Mouse (Mus musculus) cerebellum, adult 11-12 months (tissue): Measurements from ENCODE around the gene Wnt3.
"Not testable (repeated sequence)": the region's sequence is repeated elsewhere in the genome, so short reads cannot be mapped to it uniquely, and the experiment has no call there.

Source experiments
- DNase-seq: peaks from one replicate; pipeline ENCODE4 v3.0.0; 2022

The Wnt3 gene

DNA sequence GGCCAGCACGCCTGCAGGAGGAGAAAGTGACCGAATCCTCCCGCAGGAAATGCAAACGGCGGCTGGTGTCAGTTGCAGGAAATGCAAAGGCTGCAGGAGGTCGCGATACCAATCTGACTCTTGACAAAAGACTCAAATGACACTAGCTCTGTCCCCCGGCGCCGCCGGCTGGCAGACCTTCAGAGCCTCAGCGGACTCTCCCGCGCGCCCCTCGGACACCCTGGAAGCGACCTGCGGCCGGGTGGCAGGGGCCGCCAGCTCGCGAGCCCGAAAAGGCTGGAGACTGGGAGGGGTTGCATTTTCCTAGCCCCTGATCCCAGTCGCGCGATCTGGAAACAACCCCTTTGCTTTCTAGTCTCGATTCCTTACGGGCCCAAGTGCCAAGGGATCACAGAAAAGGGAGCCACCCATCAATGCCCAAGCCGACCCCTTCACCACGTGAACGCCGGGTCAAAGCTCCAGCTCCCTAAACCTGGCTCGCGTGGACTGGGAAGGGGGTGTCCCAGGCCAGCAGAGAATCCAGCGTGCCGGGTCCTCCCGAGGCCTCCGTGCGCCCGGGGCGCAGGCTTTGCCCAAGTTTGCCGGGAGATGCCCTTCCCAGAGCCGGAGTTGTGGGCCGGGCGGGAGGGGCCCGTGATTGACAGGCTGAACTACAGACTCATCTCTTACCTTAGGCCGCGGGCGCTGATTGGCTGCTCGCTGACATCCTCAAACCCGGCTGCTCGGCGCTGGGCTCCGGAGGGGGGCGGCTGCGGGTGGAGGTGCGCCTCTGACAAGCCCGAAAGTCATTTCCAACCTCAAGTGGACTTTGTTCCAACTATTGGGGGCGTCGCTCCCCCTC, at the start of gene Wnt3:
TSS of gene Wnt3 (plus strand) at position 764 of the 841 bp plus-strand sequence.
- peak; percentile 45 for DNase-seq

DNA sequence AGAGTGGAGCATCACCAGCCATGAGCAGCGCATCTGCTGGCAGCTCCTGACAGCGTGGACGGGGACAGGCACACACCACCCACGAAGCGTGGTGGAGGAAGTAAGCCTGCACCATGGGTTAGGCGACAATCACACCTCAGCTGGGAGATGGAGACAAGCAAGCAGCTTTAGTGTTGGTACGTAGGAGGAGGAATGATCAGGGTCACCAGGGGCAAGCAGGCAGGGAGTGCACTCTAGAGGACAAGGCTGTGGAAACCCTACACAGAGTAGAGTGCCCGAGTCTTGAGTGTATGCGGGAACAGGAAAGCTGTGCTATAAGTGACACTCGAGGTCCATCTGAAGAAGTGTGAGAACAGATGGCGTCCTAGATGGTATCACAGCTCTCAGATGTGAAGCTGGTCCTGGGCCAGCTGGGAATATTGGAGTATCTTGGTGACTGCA, 49.6 kb upstream of the Wnt3 start:
- DNase-seq: no peak

DNA sequence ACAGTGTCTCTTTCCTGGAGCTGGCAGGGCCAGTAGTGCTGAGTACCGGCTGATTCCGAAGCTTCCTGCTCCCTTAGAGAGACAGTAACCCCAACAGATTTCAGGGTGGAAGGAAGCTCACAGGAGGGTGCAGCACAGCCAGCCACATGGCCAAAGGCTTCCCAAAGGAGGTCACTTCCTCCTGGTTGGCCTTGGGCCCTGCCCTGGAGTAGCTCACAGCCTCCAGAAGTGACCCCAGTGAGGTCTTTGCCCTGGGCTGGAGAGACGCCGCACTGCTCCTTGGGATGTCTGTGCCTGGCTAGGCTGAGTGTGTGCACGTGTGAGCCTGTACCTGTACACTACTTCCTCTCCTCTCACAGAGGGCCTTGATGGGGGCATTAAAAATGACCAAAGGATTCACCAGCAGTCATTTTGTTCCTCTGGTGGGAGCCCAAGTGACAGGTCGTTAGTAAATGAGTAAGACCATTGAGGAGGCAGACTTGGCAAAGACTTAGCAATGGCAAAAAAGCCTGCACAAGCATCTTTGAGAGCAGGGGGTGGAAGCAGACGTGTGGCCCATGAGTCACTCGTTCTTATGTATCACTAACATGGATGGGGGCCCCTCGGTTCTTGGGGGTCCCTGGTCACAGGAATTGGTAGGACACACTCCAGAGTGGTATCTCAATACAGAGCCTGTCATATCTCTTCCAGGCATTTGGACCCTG, 44.5 kb upstream of the Wnt3 start:
- no peak for DNase-seq

DNA sequence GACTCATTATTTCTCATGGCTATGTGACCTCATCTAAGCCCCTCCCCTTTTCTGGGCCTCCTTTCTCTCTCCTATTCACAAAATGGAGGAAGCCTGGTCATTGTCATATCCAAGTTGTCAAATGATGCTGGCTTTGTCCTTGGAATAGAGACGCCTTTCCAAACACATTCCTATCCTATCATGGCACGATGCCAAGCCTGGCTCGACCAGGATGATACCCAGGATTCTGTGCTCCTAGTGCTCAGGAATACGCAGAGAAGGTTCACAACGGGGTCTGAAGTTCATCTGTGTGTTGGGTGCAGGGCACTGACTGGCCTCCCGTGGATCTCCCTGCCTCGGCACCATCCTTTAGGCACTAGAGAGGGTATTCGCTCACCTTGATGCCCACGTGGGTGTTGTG, 42.4 kb upstream of the Wnt3 start:
- DNase-seq: no peak

DNA sequence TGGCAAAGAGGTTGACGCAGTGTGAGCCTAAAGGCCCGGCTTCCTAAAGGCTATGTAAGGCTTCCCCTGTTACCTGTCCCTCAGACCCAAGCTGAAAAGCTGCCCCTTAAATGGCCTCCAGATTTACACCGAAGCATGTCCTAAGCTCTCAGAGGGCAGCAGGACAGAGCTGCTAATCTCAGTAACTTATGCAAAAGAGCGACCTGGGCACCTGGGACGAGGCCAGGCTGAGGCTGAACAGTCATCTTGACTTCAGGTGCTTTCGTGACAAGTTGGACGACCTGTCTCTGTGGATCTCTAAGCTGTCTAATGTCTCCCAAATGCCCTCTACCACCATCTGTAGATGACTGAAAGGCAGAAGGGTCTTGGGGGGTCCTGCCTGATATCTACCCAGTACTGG, 41.6 kb upstream of the Wnt3 start:
- DNase-seq: no peak

DNA sequence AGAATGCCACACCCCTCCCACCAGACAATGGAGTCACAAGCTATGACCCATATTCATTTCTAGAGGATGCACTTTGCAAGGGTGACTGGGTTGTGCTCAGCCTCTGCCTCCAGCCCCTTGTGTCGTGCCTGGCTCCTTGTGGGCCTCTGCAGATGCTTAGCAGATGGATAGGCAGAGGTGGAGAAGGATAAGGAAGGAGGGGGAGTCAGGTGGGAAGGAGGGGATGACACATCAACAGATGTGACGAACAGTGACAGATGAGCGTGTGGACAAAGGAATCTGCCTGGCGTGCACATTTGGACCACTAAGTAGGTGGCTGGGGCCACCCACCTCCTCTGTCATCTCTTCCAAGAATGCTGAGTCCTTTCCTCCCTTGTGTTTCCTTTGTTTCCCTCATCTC, 40.9 kb upstream of the Wnt3 start:
- DNase-seq: no peak

DNA sequence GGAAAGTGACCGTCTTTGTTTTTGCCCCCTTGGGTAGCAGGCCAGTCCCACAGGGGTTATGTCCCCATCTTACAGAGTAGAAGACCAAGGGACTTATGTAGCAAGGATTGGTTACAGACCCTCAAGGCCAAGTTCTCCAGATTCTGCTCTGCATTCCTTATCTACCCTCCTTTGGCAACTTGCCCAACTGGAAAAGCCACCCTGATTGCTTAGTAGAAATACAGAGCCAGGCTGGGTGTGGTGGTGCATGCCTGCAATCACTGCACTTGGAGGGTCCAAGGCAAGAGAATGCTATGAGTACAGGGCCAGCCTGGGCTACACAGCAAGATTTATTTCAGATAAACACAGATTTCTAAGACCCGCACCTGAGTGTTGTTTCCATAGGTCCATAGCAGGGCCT, 40.0 kb upstream of the Wnt3 start:
- DNase-seq: no peak

DNA sequence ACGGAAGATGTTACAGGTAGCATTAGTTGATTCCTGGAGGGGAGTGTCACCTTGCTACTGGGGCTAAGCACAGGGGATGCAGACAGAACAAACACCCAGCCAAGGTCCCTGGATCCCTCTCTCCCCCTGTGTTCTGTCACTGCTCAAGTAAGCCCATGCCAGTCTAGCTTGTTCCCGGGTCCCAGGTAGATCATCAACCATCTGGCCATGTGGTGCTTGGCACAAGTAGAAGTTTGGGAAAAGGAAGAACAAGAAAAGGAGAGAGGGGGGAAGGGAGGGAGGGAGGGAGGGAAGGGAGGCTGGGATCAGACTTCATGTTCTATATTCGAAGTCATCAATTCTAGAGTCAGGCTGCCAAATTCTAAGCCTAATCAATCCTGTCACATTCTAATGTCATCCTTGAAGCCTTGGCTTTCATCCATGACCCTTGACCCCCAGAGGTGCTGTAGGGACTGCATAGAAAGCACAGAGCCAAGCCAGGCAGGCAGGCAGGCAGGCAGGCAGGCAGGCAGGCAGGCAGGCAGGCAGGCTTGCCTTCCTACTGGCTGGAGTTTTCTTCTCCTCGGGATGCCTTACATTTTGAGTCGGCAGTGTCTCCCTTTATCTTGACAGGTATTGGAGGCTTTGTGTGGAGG, 39.4 kb upstream of the Wnt3 start:
- no peak for DNase-seq

DNA sequence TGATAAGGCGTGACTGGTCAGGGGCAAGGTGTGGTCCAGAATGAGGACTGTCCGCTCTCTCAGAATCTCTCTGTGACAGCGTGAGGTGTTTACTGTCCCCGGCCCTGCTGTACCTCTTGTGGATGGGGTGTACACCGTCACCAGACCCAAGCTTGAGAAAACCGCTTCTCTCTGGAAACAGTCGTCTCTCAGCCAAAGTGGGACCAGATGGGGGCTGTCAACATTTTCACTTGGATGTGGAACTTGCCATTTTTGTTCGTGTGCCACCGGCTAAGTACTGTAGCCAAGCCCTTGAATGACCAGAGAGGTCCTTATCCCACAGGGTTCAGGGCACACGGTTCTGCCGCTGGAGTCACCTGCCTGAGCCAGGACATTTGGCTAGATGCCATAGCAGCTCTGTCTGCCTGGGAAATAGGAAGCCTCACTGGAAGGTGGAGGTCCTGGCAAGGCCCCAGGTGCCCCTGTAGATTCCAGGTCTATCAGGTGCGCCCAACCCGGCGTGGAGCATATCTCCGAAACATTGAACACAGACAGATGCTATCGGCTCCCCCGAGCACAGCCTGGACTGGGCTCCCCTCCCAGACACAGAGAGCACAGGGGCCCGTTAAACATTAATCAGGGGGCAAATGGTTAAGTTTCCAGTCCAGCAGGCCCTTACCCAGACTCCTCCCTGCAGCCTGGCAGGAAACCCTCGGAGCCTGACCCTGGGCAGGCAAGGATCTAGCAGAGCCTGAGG, 38.7 kb upstream of the Wnt3 start:
- no peak for DNase-seq

DNA sequence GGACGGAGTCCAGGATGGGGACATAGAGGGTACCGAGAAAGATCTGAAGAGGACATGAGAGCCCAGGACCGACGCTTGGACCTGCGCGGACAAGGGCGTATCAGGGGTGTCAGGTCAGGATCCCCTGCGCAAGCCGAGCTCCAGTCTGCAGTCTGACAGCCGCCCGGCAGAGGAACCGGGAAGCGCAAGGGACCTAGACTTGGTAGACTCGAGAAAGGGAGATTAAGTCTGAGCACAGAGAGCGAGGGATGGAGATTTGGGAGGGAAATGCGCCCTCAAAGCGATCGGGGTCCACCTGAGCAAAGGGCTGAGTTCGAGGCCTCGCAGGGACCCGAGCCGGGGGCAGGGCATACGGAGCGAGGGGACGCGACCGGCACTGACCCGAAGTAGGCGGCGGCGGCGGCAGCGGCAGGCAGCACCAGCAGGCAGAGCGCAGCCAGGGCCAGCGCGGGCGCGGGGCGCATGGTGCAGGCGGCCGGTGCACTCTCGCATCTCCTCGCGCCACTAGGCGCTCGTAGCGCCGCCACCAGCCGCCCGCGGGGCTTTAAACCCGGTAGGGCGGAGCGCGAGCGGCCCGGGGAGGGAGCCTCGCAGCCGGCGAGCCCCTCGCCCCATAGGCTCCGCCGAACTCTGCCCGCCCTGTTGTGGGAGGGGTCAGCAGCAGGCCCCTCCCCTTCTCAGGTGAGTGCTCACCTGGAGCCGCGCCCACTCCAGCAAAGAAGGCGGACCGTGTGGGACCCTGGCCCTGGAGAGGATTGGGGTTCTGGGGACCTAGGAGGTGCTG, 24.5 kb upstream of the Wnt3 start, which contains the start of gene Wnt9b:
TSS of gene Wnt9b (minus strand) at position 516 of the 784 bp plus-strand sequence.
- DNase-seq: no peak

DNA sequence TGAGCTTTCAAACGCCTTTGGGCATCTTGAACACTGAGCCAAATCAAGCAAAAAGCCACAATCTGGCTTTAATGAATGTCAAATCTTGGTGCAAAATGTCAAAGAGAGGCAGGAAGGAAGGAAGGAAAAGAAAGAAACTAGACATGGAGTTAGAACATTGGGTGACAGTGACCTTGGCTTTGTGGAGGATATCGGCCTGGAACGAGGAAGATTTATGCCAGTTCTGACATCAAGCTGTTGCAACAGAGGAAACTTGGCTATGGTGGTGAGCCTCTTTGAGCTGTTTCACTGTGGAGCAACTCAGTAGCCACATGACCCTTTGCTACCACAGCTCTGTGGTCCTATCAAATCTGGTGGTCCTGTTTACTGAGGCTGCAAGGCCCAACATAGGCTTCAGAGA, 23.3 kb upstream of the Wnt3 start:
- DNase-seq: no peak

DNA sequence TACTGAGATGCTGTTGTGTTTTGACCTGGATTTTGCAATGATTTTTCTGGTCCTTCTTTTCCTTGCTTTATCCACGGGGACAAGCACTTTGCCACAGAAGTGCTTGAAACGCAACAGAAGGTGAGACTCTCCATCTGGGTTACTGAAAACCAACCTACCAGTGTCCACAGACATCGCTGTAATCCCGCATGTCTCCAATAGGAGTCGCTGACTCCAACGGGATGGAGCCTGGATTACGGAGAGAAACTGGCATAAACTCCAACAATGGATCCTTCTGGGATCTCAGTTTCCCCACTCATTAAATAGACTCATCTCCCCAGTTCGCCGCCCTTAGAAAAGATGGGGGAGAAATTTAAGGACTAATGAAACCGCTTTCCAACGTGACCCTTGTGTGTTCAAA, 15.9 kb upstream of the Wnt3 start:
- DNase-seq: no peak

DNA sequence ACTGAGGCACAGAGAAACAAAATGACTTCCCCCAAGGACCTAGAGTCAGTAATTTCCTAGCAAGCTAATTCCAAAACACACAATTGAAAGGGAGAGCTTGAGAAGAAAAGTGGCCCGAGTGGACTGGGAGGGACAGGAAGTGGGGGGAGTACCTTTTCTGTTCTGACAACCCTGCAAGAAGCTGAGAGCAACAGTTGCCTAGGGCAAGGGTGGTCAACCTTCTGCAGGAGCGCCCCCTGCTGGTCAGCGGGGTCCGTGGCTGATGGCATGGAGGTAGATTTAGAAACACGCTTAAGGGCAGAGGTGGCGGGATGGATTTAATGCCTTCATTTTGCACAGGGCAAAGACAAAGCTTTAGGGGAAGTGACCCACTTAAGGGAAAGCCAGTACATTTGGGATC, 15.2 kb upstream of the Wnt3 start:
- no peak for DNase-seq

DNA sequence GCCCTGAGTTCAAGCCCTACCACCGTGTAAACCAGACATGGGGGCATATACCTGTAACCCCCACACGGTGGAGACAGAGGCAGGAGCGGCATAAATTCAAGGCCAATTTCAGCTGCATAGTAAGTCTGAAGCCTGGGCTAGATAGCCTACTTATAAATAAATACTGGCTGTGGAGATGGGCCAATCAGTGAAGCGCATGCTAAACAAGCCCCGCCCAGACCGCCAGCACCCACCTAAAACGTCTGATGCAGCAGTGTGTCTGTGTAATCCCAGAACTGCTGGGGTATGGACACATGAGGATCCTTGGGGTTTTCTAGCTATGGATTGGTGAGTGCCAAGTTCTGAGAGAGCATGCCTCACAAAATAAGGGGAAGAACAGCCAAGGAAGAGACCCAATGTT, 13.8 kb upstream of the Wnt3 start:
- DNase-seq: no peak

DNA sequence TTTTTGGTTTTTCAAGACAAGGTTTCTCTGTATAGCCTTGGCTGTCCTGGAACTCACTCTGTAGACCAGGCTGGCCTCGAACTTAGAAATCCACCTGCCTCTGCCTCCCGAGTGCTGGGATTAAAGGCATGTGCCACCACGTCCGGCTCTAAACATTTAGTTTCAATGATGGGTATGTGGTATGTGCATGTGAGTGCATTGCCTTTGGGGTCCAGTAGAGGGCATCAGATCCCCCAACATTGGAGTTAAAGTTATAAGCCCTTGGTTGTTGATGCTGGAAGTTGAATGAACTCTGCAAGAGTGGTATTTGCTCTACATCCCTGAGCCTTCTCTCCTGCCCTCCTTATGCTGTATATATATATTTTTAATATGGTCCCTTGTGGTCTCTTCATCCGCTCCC, 13.1 kb upstream of the Wnt3 start:
- DNase-seq: not testable (repeated sequence)

DNA sequence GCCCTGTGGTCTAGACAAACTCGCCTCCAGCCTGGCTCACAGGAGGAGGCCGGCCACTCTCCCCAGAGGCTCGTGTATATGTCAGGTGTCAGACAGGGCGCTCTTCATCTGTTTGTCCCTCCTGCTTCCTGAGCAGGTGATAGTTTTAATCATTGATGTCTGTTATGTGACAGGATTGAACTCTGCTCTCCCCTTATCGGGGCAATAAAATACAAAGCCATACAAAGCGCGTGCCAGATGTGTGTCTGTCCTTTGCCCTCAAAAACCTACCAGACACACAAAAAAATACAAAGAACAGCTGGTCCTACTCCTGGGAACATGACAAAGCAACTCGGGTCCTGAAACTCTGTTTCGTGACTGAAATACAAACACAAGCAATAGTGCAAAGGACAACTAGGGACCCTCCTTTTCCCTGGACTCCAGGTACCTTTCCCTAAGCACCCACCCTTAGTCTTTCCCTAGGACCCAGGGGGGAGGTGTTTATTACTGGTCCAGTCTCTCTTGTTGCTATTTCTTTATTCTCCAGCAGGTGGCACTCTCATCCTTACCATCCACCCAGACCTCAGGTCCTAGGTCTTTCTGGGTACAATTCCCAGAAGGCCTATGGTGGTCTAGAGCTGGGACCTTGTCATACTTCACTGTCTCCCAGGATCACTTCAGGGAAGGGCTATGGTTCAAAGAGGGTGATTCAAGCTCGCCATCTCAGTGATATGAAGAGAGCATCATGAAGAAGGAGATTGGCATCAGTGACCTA, 10.4 kb upstream of the Wnt3 start:
- DNase-seq: no peak

DNA sequence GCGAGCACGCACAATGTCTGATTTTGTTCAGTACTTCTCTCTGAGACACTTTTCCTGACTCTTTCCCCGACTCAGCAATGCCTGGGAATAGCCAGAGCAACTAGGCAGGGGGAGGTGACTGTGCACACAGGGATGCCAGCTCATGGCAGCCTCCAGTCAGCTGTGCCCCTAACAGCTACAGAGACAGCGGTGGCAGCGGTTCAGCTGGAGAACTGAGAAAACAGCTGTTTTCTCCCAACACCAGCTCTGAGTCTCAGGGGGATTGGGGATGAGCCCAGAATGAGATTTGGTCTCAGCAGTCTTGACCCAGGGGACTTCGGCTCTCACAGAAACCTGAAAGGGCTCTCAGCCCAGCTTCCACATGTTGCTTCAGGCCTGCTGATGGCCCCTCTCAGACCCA, 9.3 kb upstream of the Wnt3 start:
- DNase-seq: no peak

DNA sequence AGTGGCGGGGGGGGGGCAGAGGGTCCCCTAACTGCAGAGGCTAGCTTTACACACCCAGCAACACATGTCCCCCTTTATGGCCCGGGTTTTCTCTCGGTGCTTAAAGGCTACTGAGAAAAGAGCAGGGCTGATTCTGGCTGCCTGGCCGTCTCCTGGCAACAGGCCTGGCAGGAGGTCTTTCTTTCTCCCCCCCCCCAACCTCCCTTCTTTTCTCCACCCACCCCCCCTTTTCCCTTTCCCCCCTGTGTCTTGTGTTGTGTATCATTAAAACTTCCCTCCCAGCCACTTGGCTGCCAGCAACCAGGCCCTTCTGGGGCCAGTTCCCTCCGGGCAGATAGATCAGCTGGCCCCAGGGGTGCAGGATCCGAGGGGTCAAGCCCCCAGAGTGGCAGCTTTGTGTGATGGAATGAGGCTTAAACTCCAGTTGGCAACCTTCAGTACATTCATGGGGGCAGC, 8.4 kb upstream of the Wnt3 start:
- no peak for DNase-seq

DNA sequence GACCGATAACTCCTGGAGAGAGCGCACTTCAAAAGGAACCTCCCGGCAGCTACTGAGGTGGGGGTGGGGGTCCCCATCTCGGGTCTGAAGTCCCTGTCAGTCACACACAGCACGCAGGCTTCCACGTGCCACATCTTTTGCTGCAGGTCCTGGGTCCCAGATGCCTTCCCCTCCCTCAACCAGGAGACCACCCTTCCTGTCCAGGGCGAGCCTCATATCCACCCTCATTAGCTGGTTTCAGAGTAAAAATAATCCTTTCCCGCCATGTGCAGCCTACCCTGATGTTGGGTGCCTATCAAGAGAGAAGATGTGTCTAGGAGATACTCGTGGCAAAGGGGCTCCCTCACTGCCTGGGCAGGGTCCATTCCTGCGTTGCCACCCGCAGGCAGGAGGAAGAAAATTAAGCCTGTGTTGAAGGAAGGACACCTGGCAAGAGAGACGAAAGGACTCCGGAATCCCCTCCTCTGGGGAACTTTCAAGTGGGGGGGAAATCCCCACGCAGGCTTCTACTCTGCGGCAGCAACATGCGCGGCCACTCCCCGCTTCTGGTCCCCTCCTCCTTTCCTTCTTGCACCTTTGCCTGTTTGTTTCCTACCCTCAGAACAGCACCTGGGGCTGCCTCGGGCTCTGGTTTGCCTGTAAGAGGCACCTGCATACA, 2.7 kb upstream of the Wnt3 start:
- DNase-seq: no peak

DNA sequence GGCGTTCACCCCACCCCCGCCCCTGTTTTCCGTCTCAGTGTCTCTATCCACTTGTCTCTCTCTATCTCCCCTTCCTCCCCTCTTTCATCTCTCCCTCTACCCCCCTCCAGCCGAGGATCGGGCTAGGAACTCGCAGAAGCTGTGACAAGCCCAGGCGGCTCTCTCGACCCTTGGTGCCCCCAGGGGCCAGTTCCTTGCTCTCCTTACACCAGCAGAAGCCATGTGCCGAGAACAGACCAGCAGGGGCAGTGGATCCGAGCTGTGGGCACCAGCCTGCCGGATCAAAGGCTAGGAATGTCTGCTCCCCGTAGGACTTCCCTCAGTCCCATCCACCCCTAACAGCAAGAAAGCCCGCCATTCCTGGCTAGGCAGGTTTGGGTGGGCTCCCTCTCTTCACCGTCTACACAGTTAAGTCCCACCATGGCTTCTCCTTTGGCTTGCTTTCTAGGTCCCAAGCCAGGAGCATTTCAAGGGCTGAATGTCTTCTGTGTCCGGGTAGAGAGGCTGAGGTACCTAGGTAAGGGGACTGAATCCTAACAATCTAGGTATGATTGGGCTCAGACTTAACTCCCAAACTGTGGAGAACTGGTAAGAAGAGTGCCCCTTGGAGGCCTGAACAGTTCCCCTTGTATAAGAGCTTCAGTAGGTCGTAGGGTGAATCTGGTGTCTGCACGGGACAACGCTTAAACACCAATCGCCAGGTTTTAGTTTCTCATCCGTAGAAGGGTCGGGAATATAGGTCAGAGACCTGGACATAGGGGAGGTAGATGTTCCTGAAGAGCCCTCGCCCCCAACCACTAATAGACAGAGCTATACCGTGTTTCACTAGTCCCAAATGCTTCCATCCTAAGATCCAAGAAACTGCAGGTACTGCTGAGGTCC, 1.2 kb upstream of the Wnt3 start:
- DNase-seq: no peak
